Mouse (Mus musculus) midbrain, postnatal 0 days (tissue): ENCODE results near the gene Ubald1. TPM values are rescaled to one million over a fixed set of nuclear protein-coding genes. Genes with fewer than 3 reads are reported as not detected.

Experiments
- ATAC-seq: fragments of 200-750 bp; cut with Nextera tagmentation; 2 replicates; pipeline ENCODE4 v1.8.0; 2017; ENCODE audit warnings: moderate number of reproducible peaks, mild to moderate bottlenecking, moderate TSS enrichment, moderate library complexity; ENCODE audit not compliant: low FRiP score
- DNase-seq: peaks from one replicate; pipeline ENCODE4 v3.0.0-alpha.2; 2015; ENCODE audit warnings: low spot score
- H3K27ac ChIP-seq: fragments of 300-500 bp; sonication (generic); 2 replicates; pipeline ENCODE4 v1.5.1; 2014; ENCODE audit warnings: low read depth, mild to moderate bottlenecking, low read length, mixed read lengths
- H3K27me3 ChIP-seq: fragments of 300-500 bp; sonication (generic); 2 replicates; pipeline ENCODE4 v1.6.1; 2014; ENCODE audit warnings: low read length, control low read depth, mixed read lengths; ENCODE audit not compliant: insufficient read depth
- H3K36me3 ChIP-seq: fragments of 300-500 bp; sonication (generic); 2 replicates; pipeline ENCODE4 v1.6.1; 2014; ENCODE audit warnings: low read length, control low read depth, mixed read lengths; ENCODE audit not compliant: insufficient read depth
- H3K4me1 ChIP-seq: fragments of 300-500 bp; sonication (generic); 2 replicates; pipeline ENCODE4 v1.6.1; 2014; ENCODE audit warnings: mild to moderate bottlenecking, control low read depth, antibody characterized with exemption, low read length, mixed read lengths; ENCODE audit not compliant: insufficient read depth
- H3K4me2 ChIP-seq: fragments of 300-500 bp; sonication (generic); 2 replicates; pipeline ENCODE4 v1.6.1; 2014; ENCODE audit warnings: low read depth, mild to moderate bottlenecking, low read length, mixed read lengths; ENCODE audit not compliant: poor library complexity, severe bottlenecking
- H3K4me3 ChIP-seq: fragments of 300-500 bp; sonication (generic); 2 replicates; pipeline ENCODE4 v1.5.1; 2014; ENCODE audit warnings: low read depth, mild to moderate bottlenecking, low read length, moderate library complexity
- H3K9ac ChIP-seq: fragments of 300-500 bp; sonication (generic); replicated peaks from 2 replicates; pipeline ENCODE4 v1.6.1; 2014; ENCODE audit warnings: mild to moderate bottlenecking, low read length, moderate library complexity, mixed read lengths; ENCODE audit not compliant: poor library complexity, severe bottlenecking
- H3K9me3 ChIP-seq: fragments of 300-500 bp; sonication (generic); 2 replicates; pipeline ENCODE4 v1.6.1; 2016; ENCODE audit warnings: low read length, control low read depth
- CTCF ChIP-seq: IDR thresholded peaks from 2 replicates; pipeline ENCODE4 v1.5.1; 2016; ENCODE audit warnings: antibody characterized with exemption, mild to moderate bottlenecking
- WGBS: fragments of 180-500 bp; shearing (Covaris S2); extraction: QIAGEN DNeasy Blood & Tissue Kit; methylation state at CpG from one replicate; pipeline ENCODE4 v1.1.7; 2014; 5-methylcytosine and 5-hydroxymethylcytosine counted together
- polyA plus RNA-seq: library from polyadenylated mRNA; unstranded; fragments of >200 nt; fragmentation: Nextera tagmentation; extraction: Ambion mirVana; gene quantifications from 2 replicates; pipeline ENCODE4 v1.2.1, GENCODE M21; 2015
- total RNA-seq: library from RNA; depleted of rRNA; stranded (reverse); fragments of >200 nt; gene quantifications from 2 replicates; pipeline ENCODE4 v1.2.3, GENCODE M21; 2014

The Ubald1 gene
- total and polyA plus RNA-seq, 2 experiments from 2014 or later: 35.0 to 79.9 TPM

GRCm38 (mm10) chr16:4897146-4897730 lies 17.1 kb upstream of the Ubald1 start:
- no peak overlapping the region for H3K27ac ChIP-seq
- no peaks in the 10 kb centered on the region for H3K27me3 ChIP-seq
- DNase-seq (no peak), ATAC-seq (no peak)
- no peak overlapping the region for H3K4me3 ChIP-seq
- H3K4me1 ChIP-seq: no peaks in the 10 kb centered on the region
- H3K9me3 ChIP-seq: no peaks in the 10 kb centered on the region
- no peaks in the 10 kb centered on the region for H3K36me3 ChIP-seq
- H3K4me2 ChIP-seq: no peak overlapping the region
- peak; percentile 19; the same call in 1 of the 2 replicates for TF ChIP-seq CTCF
- 50% methylated on average over 7 of the region's 7 CpGs for WGBS
- H3K9ac ChIP-seq: no peak overlapping the region

GRCm38 (mm10) chr16:4896249-4897027 lies 16.3 kb upstream of the Ubald1 start:
- TF ChIP-seq CTCF: no peak
- H3K36me3 ChIP-seq: no peaks in the 10 kb centered on the region
- no peaks in the 10 kb centered on the region for H3K4me1 ChIP-seq
- 83% methylated on average over 5 of the region's 5 CpGs for WGBS
- no peak overlapping the region for H3K27ac ChIP-seq
- no peak for DNase-seq
- H3K4me2 ChIP-seq: no peak overlapping the region
- H3K27me3 ChIP-seq: no peaks in the 10 kb centered on the region
- ATAC-seq: no peak
- no peak overlapping the region for H3K9ac ChIP-seq
- H3K4me3 ChIP-seq: no peak overlapping the region
- no peaks in the 10 kb centered on the region for H3K9me3 ChIP-seq

GRCm38 (mm10) chr16:4894201-4894908 lies 14.2 kb upstream of the Ubald1 start:
- Histone ChIP-seq H3K4me3 (no peak overlapping the region), H3K27me3 (no peaks in the 10 kb centered on the region), H3K36me3 (no peaks in the 10 kb centered on the region), H3K9ac (no peak overlapping the region), H3K27ac (no peak overlapping the region), H3K9me3 (no peaks in the 10 kb centered on the region), H3K4me2 (no peak overlapping the region), H3K4me1 (no peaks in the 10 kb centered on the region)
- TF ChIP-seq CTCF: no peak
- 87% methylated on average over 7 of the region's 7 CpGs for WGBS
- DNase-seq (no peak), ATAC-seq (no peak)

GRCm38 (mm10) chr16:4892171-4892570 lies 12.1 kb upstream of the Ubald1 start:
- Histone ChIP-seq H3K9me3 (no peaks in the 10 kb centered on the region), H3K4me3 (no peak overlapping the region), H3K4me1 (peaks cover 13% of the 10 kb centered on the region; the same call in 1 of the 2 replicates), H3K27ac (no peak overlapping the region), H3K4me2 (no peak overlapping the region), H3K36me3 (no peaks in the 10 kb centered on the region), H3K27me3 (no peaks in the 10 kb centered on the region), H3K9ac (no peak overlapping the region)
- whole genome bisulfite sequencing: 78% methylated on average over 6 of the region's 6 CpGs
- ATAC-seq (no peak), DNase-seq (no peak)
- no peak for TF ChIP-seq CTCF

- 77% methylated on average over 4 of the region's 4 CpGs for WGBS
Measured at GRCm38 (mm10) chr16:4890201-4890709, 10.1 kb upstream of the Ubald1 start.

More at GRCm38 (mm10) chr16:4890201-4890709, 10.1 kb upstream of the Ubald1 start:
- TF ChIP-seq CTCF: no peak
- Histone ChIP-seq H3K36me3 (no peaks in the 10 kb centered on the region), H3K4me1 (peaks cover 13% of the 10 kb centered on the region; the same call in 1 of the 2 replicates), H3K4me2 (no peak overlapping the region), H3K9ac (no peak overlapping the region), H3K27ac (no peak overlapping the region), H3K27me3 (no peaks in the 10 kb centered on the region), H3K9me3 (no peaks in the 10 kb centered on the region), H3K4me3 (no peak overlapping the region)
- ATAC-seq (no peak), DNase-seq (no peak)
